Mouse (Mus musculus) liver (tissue): ENCODE measurements around the gene Agrp.
A peak's percentile ranks its signal among the peaks of the same experiment; 100 is the strongest.
"Not testable (repeated sequence)": the region's sequence is repeated elsewhere in the genome, so short reads cannot be mapped to it uniquely, and the experiment has no call there.

Experiments used
- DNase-seq: peaks from one replicate; pipeline ENCODE4 v3.0.0-alpha.2; 2020; ENCODE audit warnings: mixed read lengths

Gene Agrp

DNA sequence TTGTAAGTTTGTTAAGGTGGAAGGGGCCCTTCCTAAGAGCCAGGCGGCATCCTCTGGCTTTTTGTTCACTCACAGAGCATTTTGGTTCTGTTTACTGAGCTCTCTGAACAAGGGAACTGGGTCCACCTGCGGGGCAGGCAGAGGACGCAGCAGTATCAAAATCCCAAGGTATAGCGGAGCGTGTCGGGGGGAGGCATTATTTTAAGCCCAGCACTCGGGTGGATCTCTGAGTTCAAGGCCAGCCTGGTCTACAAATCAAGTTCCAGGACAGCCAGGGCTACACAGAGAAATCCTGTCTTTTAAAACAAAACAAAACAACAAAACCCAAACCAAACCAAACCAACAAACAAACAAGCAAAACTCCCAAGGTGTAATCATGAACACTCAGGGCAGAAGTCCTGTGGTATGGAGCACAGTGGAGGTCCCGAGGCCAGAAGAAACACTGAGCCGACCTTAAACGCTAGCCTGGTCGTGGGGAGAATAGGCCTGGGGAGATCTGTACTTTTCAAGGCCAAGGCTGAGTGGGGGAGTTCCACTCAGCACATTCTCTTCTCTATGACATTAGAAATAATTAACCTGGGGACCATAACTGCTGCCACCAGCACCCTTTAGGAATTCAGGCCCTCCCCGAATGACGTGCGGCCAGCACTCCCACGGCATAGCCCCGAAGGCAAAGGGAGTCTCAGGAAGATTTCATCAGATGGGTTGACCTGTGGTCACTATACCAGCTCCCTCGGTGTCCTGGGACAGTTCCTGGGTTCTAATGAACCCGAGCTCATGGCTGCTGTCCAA, 42.5 kb downstream of the Agrp start:
- DNase-seq: no peak

DNA sequence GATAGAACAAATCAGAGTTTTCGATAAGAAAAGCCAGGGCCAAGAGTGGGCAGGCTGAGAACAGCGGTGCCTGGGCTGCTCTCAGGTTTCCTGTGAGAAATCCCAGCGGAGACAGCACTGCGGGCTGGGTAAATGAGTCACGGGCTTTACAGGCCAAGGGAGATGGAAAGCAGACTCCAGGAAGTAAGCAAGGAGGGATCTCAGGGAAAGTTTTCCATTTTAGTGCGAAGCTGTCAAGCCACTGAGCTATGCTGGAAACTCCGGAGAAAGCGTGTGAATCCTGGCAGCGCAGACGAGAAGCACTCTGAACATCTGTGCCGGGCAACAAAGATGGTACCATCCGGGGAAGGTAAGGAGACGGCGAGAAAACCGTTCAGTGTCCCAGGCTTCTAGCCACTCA, 43.3 kb downstream of the Agrp start:
- DNase-seq: no peak

DNA sequence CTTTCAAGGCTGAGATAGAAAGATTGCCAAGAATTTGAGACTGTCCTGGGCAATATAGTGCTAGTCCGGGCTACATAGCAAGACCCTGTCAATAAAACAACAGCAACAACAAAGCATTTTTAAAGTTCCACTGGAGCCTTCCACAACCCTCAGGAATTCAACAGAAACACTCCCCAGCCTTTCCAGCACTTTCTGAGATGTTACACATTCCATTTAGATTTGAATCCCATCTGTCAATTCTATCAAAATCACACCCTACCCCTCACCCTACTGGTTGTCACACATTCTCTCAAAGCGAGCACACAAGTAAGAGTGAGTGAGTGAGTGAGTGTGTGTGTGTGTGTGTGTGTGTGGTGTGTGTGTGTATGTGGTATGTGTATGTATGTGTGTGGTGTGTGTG, 44.8 kb downstream of the Agrp start:
- DNase-seq: no peak

DNA sequence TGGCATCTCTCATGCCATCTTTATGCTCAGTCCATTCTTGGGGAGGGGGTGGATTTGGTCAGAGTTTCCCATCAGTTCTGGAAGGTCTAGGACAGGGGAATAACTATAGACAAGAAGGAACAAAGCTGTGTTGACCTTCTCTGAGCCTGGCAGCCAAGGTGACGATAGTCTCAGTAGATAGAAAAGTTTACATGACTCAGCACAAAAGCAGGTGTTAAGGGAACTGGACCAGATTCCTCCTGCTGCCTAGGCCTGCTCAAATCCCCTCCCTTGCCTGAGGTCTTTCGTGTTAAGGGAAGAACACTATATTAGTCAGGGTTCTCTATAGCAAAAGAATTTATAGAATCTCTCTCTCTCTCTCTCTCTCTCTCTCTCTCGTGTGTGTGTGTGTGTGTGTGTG, 57.5 kb downstream of the Agrp start:
- DNase-seq: no peak

DNA sequence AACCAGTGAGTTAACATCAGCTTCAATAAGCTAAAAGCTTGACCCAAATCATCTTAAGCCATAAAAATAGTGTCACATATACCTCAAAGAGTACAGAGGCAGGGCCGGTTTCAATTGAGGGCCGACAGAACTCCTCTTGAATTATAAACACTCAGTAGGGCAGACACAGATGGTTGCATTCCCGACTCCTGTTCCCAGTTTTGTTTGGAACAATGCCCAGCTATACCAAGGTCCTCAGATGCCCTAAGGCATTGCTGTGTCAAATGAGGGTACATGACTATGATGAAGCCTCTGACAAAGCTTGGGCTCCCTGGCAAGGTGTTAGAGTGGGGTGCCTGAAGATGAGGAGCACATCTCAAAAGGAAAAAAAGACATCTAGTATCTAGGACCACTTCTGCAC, 61.7 kb downstream of the Agrp start:
- DNase-seq: no peak

DNA sequence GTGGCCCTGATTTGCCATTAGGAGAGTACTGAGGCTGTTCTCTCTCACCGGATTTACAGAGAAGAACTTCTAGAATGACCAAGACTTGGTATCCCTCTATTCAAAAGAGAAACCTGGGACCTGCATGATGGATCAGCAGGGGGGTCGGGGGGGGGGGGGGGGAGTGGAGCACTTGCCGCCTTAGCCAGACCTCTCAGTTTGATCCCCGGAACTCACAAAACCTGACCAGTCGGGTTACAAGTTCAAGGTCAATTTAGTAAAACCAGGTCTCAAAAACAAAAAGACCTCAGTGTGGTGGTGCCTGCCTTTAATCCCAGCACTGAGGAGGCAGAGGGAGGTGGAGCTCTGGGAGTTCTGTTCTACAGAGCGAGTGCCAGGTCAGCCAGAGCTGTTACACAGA, 62.5 kb downstream of the Agrp start:
- DNase-seq: no peak

DNA sequence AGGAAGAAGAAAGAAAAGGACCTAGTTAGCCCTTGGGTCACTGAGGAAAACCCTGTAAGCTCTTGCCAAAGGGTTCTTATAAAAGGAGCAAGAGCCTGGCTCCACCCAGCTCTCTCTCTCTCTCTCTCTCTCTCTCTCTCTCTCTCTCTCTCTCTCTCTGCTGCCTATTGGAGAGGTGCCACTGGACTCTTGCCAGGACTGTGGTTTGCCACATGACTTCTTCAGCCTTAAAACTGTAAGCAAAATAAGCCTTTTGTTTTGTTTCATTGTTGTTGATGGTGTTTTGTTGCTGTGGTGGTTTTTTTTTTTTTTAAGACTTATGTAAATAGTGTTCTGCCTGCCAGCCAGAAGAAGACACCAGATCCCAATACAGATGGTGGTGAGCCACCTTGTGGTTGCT, 63.8 kb downstream of the Agrp start:
- no peak for DNase-seq

DNA sequence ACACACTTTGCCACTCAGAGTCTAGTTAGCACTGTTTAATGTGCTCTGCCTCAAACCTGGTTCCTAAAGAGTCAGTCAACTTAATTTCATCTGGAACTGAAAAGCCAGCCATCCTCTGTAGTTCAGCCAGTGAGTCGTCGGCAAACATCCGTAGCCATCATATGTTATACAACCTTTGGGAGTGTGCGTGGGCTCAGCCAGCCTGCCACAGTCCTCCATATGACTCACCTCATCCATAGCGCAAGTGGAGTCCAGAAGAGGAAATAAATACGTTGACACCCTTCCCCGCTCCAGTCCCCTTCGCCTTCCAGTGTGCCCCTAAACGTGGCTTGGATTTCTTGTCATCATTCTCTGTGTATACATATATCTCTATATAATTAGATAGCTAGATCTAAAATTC, 65.4 kb downstream of the Agrp start:
- DNase-seq: no peak

DNA sequence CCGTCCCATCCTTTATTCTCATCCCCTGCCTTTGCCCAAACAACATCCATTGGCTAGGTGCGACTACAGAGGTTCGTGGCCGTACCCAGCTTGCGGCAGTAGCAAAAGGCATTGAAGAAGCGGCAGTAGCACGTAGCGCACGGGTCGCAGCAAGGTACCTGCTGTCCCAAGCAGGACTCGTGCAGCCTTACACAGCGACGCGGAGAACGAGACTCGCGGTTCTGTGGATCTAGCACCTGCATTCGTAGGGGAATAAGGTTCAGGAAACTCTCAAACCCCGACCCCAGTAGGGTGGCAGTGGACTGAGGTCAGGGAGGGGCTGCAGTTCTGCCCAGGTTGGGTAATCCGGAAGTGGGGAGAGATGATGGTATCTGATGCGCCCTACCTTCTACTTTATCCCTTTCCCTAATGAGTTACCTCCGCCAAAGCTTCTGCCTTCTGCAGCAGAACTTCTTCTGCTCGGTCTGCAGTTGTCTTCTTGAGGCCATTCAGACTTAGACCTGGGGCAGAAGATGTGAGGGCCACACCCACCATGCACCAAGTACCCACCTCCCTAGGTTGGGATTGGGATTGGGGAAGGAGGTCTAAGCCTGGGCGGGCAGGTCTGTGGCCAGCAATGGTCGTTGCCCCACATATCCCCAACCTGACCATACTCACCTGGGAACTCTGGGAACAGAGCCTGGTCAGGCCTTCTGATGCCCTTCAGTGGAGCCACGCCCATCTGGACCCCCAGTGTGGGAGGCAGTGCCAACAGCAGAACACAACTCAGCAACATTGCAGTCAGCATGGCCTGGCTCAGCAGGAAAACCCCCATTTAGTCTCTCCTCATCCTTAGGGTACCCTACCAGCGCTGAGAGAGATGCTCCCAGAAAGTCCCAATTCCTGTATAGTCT, 70.2 kb downstream of the Agrp start:
- DNase-seq: peak; percentile 36

DNA sequence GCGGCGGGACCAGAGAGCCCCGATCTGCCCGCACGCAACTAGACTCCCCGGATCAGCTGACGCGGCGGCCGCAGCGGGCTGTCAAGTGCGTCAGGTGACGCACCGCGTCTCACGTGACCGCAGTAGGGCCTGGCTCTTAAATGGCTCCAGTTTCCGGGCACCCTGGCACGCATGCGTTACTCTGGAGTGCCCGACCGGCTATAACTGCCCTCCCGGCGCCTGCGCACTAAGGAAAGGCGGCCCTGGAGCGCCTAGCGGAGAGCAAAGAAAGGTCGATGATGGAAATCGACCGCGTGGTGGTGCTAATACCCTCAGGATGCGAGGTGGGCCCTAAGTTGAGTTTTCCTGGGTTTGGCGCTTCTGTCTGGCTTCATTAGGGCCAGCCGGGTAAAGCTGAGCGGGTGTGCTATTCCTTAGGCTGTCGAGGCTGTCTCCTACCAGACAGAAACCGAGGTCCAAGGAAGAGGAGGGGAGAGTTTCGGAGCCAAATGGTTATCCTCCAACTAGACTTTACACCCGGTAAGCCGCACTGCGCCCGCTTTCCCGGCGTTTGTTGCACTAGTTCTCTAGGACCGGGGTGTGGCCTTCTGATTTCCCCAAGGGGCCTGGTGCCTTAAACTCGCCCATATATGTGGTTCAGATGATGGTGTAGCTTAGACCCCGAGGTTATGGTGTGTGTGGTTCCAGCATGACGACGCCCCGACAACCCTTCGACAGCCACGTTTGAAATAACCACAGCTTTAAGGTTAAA, 71.1 kb downstream of the Agrp start, which contains the start of gene Atp6v0d1:
TSS of gene Atp6v0d1 (minus strand) at position 96 of the 751 bp plus-strand sequence.
- DNase-seq: peak; percentile 100

DNA sequence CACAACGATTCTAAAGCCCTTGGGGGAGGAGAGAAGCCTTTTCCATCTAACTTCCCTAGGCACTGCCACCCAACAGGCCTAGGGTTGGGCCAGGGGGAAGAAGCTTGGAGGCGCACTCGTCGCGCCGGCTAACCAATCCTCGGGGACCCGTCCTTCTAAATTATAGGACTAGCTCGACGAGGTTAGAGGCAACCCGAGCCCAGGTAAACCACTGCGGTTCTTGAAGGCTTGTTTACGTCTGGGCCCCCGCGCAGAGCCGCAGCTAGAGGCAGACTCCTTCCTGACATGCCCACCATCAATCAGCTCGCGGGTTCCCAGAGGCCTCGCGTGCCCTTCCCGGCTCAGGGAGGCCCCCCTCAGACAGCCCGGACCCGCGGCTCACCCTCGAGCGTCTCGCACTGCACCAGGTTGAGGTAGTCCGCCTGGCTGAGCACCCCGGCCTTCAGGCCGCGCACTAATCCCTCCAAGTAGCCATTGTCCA, 71.8 kb downstream of the Agrp start:
- peak; percentile 42 for DNase-seq

DNA sequence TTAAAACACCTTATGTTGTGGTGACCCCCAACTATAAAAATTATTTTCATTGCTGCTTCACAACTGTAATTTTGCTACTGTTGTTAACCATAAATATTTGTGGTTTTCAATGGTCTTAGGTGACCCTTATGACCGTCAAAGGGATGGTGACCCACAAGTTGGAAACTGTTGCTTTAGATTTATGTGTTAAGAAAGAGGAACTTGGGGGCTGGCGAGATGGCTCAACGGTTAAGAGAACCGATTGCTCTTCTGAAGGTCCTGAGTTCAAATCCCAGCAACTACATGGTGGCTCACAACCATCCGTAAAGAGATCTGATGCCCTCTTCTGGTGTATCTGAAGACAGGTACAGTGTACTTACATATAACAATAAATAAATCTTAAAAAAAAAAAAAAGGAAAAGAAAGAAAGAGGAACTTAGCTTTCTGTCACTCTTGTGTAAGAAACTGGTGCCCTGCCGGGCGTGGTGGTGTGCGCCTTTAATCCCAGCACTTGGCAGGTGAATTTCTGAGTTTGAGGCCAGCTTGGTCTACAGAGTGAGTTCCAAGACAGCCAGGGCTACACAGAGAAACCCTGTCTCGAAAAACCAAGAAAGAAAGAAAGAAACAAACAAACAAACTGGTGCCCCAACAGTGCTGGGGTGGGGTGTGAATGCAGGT, 72.5 kb downstream of the Agrp start:
- not testable (repeated sequence) for DNase-seq

DNA sequence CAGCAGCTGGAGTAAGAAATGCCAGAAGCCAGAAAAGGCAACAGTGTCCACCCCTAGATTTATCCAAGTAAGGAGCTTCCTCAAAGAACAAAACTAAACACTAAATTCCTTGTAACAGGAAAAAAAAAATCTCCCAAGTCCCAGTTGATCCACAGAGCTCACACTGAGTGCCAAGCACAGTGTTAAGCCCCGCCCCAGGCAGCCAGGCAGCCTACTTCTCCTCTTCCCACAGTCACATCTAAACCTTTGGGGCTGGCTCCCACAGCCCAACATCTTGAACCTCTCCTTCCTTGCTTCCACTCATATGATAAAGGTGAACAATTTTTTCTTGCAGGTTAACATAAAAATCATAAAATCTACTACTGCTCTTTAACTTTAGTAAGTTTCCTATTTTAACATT, 73.3 kb downstream of the Agrp start:
- DNase-seq: no peak

DNA sequence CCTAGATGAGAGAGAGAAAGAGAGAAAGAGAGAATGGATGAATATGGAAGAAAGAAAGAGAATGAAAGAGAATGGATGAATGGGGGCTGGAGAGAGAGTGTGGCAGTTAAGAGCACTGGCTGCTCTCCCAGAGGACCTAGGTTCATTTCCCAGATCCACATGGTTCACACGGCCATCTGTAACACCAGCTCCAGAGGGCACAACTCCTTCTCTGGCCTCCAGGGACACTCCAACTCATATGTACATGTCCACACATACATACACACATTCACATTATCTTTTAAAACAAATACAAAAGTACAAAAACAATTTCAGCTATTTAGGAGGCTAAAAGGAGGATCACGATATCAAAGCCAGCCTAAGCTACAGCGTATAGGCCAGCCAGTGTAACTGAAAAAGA, 74.3 kb downstream of the Agrp start:
- DNase-seq: no peak

DNA sequence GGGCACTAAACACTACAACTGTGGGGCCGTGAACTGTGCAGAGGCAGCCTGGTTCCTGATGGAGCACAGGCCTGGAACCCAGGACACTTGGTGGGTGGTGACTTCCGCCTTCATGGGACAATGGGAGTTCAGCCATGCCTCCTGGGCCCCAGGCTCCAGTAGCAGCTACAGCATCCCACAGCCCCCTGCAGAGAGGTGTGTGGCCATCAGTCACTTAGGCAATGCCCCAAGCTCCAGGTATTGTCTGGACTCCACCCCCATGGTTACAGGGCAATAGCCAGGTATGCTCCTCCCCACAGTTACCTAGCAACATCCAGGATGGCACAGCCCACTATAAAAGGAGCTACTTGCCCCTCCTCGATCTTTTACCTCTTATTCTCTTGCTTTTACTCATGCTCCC, 82.0 kb downstream of the Agrp start:
- no peak for DNase-seq

DNA sequence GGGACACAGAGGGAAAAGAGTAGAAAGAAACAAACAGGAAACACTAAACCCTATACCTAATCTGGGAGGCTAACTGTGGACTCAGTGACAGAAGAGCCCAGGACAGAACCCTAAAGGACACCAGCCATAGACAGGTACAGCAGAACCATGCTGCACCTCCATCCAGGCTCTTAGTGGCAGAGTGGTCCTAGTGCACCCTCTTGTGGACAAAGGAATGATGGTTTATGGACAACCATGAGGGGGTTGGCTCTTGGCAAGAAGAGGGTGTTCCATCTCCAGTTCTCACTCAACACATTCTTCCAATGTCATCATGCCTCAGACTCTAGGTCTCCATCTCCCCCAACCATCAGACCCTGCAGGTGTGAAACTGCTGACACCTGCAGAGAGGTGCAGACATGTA, 83.1 kb downstream of the Agrp start:
- DNase-seq: peak; percentile 58

DNA sequence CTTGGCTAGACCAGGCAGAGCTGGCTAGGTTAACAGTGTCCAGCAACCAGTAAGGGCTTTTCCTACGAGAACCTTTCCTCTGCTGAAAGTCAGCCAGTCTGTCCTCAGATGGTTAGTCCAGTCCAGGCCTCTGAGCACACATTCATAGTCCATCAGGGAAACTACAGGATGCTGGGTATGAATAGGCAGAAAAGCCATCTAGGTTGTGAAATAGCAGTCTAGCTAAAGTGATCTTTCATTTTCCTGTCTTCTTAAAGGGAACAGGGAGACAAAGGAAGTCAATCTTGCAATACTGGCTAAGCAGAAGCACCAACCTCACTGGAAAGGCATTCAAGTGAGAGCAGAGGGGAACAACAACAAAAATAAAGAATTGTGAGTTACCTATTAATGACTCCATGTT, 84.4 kb downstream of the Agrp start:
- DNase-seq: no peak

DNA sequence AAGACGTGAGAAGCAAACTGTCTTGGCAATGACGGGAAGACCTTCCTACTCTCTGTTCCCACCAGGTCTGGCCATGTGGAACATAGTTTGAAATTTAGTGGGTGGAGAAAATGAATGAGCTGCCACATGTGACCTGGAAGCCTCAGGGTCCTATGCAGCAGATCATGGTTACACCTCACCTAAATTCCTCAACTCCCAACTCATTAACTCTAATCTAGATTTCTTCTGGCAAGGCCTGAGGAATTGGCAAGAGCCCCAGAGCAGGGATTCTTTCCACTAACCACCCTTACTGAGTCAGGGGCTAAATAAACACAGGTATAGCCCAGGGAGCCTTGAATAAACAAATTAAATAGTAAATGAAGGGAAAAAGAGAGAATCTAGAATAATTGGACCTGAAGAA, 85.2 kb downstream of the Agrp start:
- DNase-seq: no peak

DNA sequence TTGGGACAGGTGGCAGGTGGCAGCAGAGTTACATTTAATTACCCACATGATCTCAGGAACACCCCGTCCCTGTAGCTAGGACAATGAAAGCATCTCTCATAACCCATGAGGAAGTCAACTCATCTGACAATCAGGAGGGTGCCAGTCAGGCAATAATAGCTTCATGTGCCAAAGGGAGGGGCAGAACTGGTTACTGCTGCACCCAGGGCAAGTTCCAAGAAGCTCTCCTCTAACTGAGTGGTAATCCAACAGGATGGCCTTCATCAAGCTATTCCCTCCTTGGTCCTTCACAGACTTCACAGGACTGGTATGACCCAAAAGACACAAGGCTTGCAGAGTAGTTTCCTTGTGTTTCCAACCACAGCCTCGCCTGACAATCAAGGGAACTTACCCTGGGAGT, 87.1 kb downstream of the Agrp start:
- DNase-seq: no peak

DNA sequence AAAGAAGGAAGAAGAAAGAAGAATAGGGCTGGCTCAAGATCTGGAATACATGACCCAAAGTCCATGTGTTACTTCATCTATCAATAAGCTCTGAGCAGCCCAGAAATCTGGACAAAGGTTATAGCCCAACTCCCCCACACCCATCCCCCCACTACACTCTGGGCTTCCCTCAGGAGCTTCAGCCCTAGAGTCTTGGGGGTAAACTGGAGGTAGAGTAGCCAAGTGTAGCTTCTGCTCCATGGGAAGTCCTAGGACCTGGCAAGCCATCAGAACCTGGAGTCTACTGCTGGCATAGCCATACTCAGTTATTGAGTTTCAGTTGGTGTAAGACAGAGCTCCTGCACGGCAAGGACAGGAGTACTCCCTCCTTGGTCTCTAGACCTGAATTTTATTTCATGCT, 87.7 kb downstream of the Agrp start:
- DNase-seq: no peak

DNA sequence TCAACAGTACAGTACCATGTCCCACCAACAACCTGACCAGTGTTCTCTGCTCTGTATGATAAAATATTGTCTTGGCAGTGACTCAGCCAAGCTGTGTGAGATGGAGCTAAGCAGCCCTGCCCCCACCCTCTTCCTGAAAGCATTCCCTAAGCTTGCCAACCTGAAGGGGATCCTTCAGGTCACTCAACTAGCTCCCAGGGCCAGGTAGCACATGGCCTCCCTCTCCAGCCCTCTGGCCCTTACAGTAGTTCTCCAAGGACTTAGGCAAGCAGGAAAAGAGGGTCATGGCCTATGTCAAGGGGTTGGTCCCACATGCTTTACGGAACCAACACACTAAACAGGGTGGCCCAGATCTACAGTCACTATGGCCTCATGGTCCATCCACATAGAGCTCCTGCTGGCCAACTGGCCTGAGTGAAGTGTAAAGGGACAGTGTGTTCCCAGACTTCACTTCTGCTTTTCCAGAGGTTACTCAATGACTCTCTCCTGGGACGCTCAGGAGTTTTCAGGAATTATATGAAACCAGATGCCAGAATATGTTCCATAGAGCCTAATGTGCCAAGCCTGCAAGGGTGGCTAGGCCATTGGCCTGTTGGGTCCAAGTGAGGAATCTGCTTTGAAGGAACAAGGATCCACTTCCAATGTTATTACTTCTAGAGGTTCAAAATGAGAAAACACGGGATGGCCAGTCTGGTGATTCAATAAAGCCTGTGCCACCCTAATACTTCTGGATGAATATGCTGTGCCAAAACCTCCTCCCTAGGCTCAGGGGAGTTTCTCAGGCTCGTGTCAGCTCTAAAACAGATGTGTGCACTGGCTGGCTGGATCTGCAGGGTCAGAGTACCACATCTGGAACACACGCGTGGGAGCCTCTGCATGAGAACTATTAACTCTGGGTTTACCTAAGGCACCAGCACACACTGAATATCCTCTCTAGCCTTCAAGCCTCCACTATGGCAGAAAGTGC, 90.5 kb downstream of the Agrp start:
- DNase-seq: no peak
